Mouse (Mus musculus) testis, postnatal 14 days (tissue): ENCODE results near the gene Slc13a1.
"Not testable (repeated sequence)": the region's sequence is repeated elsewhere in the genome, so short reads cannot be mapped to it uniquely, and the experiment has no call there.

Source experiments
- DNase-seq: peaks from one replicate; pipeline ENCODE4 v3.0.0; 2021; ENCODE audit warnings: low spot score

Gene Slc13a1

GRCm38 (mm10) chr6:24167734-24168327 lies at the start of gene Slc13a1:
Slc13a1 (minus strand) TSS chr6:24168092.
- no peak for DNase-seq

GRCm38 (mm10) chr6:24207866-24208265 lies 40.0 kb upstream of the Slc13a1 start:
- no peak for DNase-seq

- no peak for DNase-seq
Measured at GRCm38 (mm10) chr6:24202226-24202625, 34.3 kb upstream of the Slc13a1 start.

- DNase-seq, result no peak
Measured at GRCm38 (mm10) chr6:24200644-24201484, 33.0 kb upstream of the Slc13a1 start.

GRCm38 (mm10) chr6:24197501-24198195 lies 29.8 kb upstream of the Slc13a1 start:
- not testable (repeated sequence) for DNase-seq

GRCm38 (mm10) chr6:24196406-24196805 lies 28.5 kb upstream of the Slc13a1 start:
- DNase-seq, result not testable (repeated sequence)

- DNase-seq, result no peak
Measured at GRCm38 (mm10) chr6:24183439-24183838, 15.5 kb upstream of the Slc13a1 start.

GRCm38 (mm10) chr6:24175393-24175792 lies 7.5 kb upstream of the Slc13a1 start:
- DNase-seq, result no peak

GRCm38 (mm10) chr6:24173951-24174350 lies 6.1 kb upstream of the Slc13a1 start:
- DNase-seq, result no peak

- DNase-seq, result no peak
Measured at GRCm38 (mm10) chr6:24172736-24173135, 4.8 kb upstream of the Slc13a1 start.

- no peak for DNase-seq
Measured at GRCm38 (mm10) chr6:24166772-24167171, 1.1 kb downstream of the Slc13a1 start.

GRCm38 (mm10) chr6:24165249-24165648 lies 2.6 kb downstream of the Slc13a1 start:
- peak; percentile 15 for DNase-seq

GRCm38 (mm10) chr6:24159795-24160194 lies 8.1 kb downstream of the Slc13a1 start:
- no peak for DNase-seq

GRCm38 (mm10) chr6:24154901-24155300 lies 13.0 kb downstream of the Slc13a1 start:
- no peak for DNase-seq

- no peak for DNase-seq
Measured at GRCm38 (mm10) chr6:24132951-24133350, 34.9 kb downstream of the Slc13a1 start.

- DNase-seq, result no peak
Measured at GRCm38 (mm10) chr6:24122632-24123031, 45.3 kb downstream of the Slc13a1 start.

- DNase-seq, result no peak
Measured at GRCm38 (mm10) chr6:24111614-24112013, 56.3 kb downstream of the Slc13a1 start.

- no peak for DNase-seq
Measured at GRCm38 (mm10) chr6:24108471-24108870, 59.4 kb downstream of the Slc13a1 start.

GRCm38 (mm10) chr6:24106157-24106556 lies 61.7 kb downstream of the Slc13a1 start:
- DNase-seq, result no peak

- DNase-seq, result no peak
Measured at GRCm38 (mm10) chr6:24105681-24106080, 62.2 kb downstream of the Slc13a1 start.

- DNase-seq, result no peak
Measured at GRCm38 (mm10) chr6:24101281-24101680, 66.6 kb downstream of the Slc13a1 start.

GRCm38 (mm10) chr6:24100705-24101104 lies 67.2 kb downstream of the Slc13a1 start:
- no peak for DNase-seq

GRCm38 (mm10) chr6:24097400-24097799 lies 70.5 kb downstream of the Slc13a1 start:
- no peak for DNase-seq
